ENCODE assay signal across 12 mouse cellular contexts in genomic region chr8:111471526-111472081, GRCm38 (mm10). TPM values are rescaled to one million over a fixed set of nuclear protein-coding genes. Genes with fewer than 3 reads are reported as not detected.
DNase-seq lines count a peak whose midpoint lies in the region; ATAC-seq lines count a peak whose summit lies in the region.
"Had no signal": no experiment of that assay in that cellular context is flagged by ENCODE, and none has a peak within 500 bp of the region (broad histone marks: within the 10 kb centered on the region; RNA-seq: fewer than 3 reads in every experiment).

No protein-coding gene starts in this region.

- no peak overlapping the region for H3K27ac ChIP-seq in kidney, embryonic 15.5 days
- H3K27ac ChIP-seq: heart, embryonic 15.5 days; layer of hippocampus, adult 2 months; lung, embryonic 15.5 days had no signal

- H3K4me2 ChIP-seq in kidney, embryonic 15.5 days: no peak overlapping the region
- H3K4me2 ChIP-seq: heart, embryonic 15.5 days; lung, embryonic 15.5 days had no signal

- H3K36me3 ChIP-seq in kidney, embryonic 15.5 days: peaks cover 60% of the 10 kb centered on the region

- peaks cover 4% of the 10 kb centered on the region; the same call in 1 of the 2 replicates for H3K4me1 ChIP-seq in kidney, embryonic 15.5 days
- H3K4me1 ChIP-seq: lung, embryonic 15.5 days had no signal

- no peaks in the 10 kb centered on the region for H3K27me3 ChIP-seq in kidney, embryonic 15.5 days
- H3K27me3 ChIP-seq: heart, embryonic 15.5 days; lung, embryonic 15.5 days had no signal

- WGBS in kidney, embryonic 15.5 days: 76% methylated on average over 12 of the region's 12 CpGs

- ATAC-seq in kidney, embryonic 15.5 days (replicated peaks; ENCODE audit: low FRiP score): no peak

- no peak overlapping the region for H3K4me3 ChIP-seq in kidney, embryonic 15.5 days (replicated peaks)
- H3K4me3 ChIP-seq: heart, embryonic 15.5 days; layer of hippocampus, adult 2 months; lung, embryonic 15.5 days had no signal

- no peak overlapping the region for H3K9ac ChIP-seq in kidney, embryonic 15.5 days
- H3K9ac ChIP-seq: heart, embryonic 15.5 days; lung, embryonic 15.5 days had no signal

- H3K9me3 ChIP-seq in kidney, embryonic 15.5 days (replicated peaks): no peaks in the 10 kb centered on the region
- H3K9me3 ChIP-seq: heart, embryonic 15.5 days; lung, embryonic 15.5 days had no signal

- DNase-seq in cerebellum, postnatal 14 days: peak; percentile 9 to 31
- DNase-seq in cerebellum, adult 9-11 months: no peak
- peak; percentile 37 for DNase-seq in kidney, adult 11 months
- DNase-seq in retina, postnatal 1 day: peak; percentile 80
- DNase-seq in retina, embryonic 14.5 days (ENCODE audit: low spot score): no peak
- peak; percentile 38 to 55 for DNase-seq in kidney, postnatal 25 days
- DNase-seq in urinary bladder, postnatal 25 days (ENCODE audit: low spot score): no peak
- DNase-seq: cerebellum, adult 8-10 months had no signal

RNA-seq across cellular contexts. Expression of gene Wdr59, which starts 50.3 kb away (rescaled TPM):
- 6.7 and 7.0 TPM in 2 replicates for polyA plus RNA-seq in kidney, embryonic 15.5 days (2015; fragmentation: Nextera tagmentation; extraction: Ambion mirVana)

Comparison
In these comparisons a context has a peak if more than half of its experiments do, and no peak if none do; other contexts are left out.
1. DNase-seq: peak in cerebellum, postnatal 14 days (2 of 2), kidney, adult 11 months (single experiment), retina, postnatal 1 day (single experiment) and kidney, postnatal 25 days (2 of 2); none in cerebellum, adult 9-11 months (single experiment), retina, embryonic 14.5 days (single experiment) and urinary bladder, postnatal 25 days (single experiment).